Mouse (Mus musculus) liver, embryonic 15.5 days (tissue): ENCODE data around the gene Pcnx. TPM values are rescaled to one million over a fixed set of nuclear protein-coding genes. Genes with fewer than 3 reads are reported as not detected.

Experiments
- ATAC-seq: fragments of 200-750 bp; cut with Nextera tagmentation; 2 replicates; pipeline ENCODE4 v1.8.0; 2017; ENCODE audit warnings: moderate number of reproducible peaks, mild to moderate bottlenecking, moderate library complexity; ENCODE audit not compliant: insufficient read depth
- H3K27ac ChIP-seq: fragments of 300-500 bp; sonication (generic); replicated peaks from 2 replicates; pipeline ENCODE4 v1.5.1; 2015; ENCODE audit warnings: mild to moderate bottlenecking, inconsistent platforms
- H3K27me3 ChIP-seq: fragments of 300-500 bp; sonication (generic); 2 replicates; pipeline ENCODE4 v1.6.1; 2015; ENCODE audit warnings: mild to moderate bottlenecking, inconsistent platforms
- H3K36me3 ChIP-seq: fragments of 300-500 bp; sonication (generic); replicated peaks from 2 replicates; pipeline ENCODE4 v1.6.1; 2015; ENCODE audit warnings: moderate library complexity, mild to moderate bottlenecking, inconsistent platforms
- H3K4me1 ChIP-seq: fragments of 300-500 bp; sonication (generic); replicated peaks from 2 replicates; pipeline ENCODE4 v1.6.1; 2015; ENCODE audit warnings: inconsistent platforms
- H3K4me2 ChIP-seq: fragments of 300-500 bp; sonication (generic); 2 replicates; pipeline ENCODE4 v1.6.1; 2015; ENCODE audit warnings: moderate library complexity, mild to moderate bottlenecking, inconsistent platforms
- H3K4me3 ChIP-seq: fragments of 300-500 bp; sonication (generic); replicated peaks from 2 replicates; pipeline ENCODE4 v1.5.1; 2015; ENCODE audit warnings: mild to moderate bottlenecking, inconsistent platforms
- H3K9ac ChIP-seq: fragments of 300-500 bp; sonication (generic); 2 replicates; pipeline ENCODE4 v1.6.1; 2015; ENCODE audit warnings: moderate library complexity, mild to moderate bottlenecking, inconsistent platforms
- H3K9me3 ChIP-seq: fragments of 300-500 bp; sonication (generic); replicated peaks from 2 replicates; pipeline ENCODE4 v1.6.1; 2016; ENCODE audit warnings: inconsistent platforms
- WGBS: fragments of 180-500 bp; shearing (Covaris S2); methylation state at CpG from one replicate; pipeline ENCODE4 v1.1.7; 2015; ENCODE audit warnings: mixed read lengths; ENCODE audit not compliant: insufficient replicate concordance; 5-methylcytosine and 5-hydroxymethylcytosine counted together
- polyA plus RNA-seq: library from polyadenylated mRNA; unstranded; fragments of >200 nt; fragmentation: Nextera tagmentation; extraction: Ambion mirVana; gene quantifications from 2 replicates; pipeline ENCODE4 v1.2.1, GENCODE M21; 2015

Pcnx gene
- polyA plus RNA-seq, 1 experiment from 2014 or later = 1.3 TPM

GRCm38 (mm10) chr12:81869205-81869940 lies 9.6 kb downstream of the Pcnx start:
- no peak overlapping the region for H3K4me2 ChIP-seq
- WGBS = 35% methylated on average over 3 of the region's 3 CpGs
- no peak for ATAC-seq
- no peak overlapping the region for H3K4me3 ChIP-seq
- no peaks in the 10 kb centered on the region; the same call in 1 of the 2 replicates for H3K4me1 ChIP-seq
- no peaks in the 10 kb centered on the region for H3K9me3 ChIP-seq
- no peak overlapping the region for H3K27ac ChIP-seq
- no peak overlapping the region for H3K9ac ChIP-seq
- H3K36me3 ChIP-seq = no peaks in the 10 kb centered on the region
- H3K27me3 ChIP-seq = no peaks in the 10 kb centered on the region

- Histone ChIP-seq H3K27me3 (no peaks in the 10 kb centered on the region), H3K4me1 (no peaks in the 10 kb centered on the region; the same call in 1 of the 2 replicates), H3K36me3 (no peaks in the 10 kb centered on the region), H3K4me2 (no peak overlapping the region), H3K9ac (no peak overlapping the region), H3K27ac (no peak overlapping the region), H3K9me3 (no peaks in the 10 kb centered on the region), H3K4me3 (no peak overlapping the region)
- no peak for ATAC-seq
- 66% methylated on average over 4 of the region's 4 CpGs for WGBS
Observed at GRCm38 (mm10) chr12:81873345-81873744, 13.5 kb downstream of the Pcnx start.

- 82% methylated on average over 3 of the region's 3 CpGs for WGBS
- Histone ChIP-seq H3K27ac (no peak overlapping the region), H3K9me3 (no peaks in the 10 kb centered on the region), H3K4me1 (no peaks in the 10 kb centered on the region), H3K36me3 (no peaks in the 10 kb centered on the region), H3K9ac (no peak overlapping the region), H3K4me2 (no peak overlapping the region), H3K27me3 (no peaks in the 10 kb centered on the region), H3K4me3 (no peak overlapping the region)
- ATAC-seq = no peak
Observed at GRCm38 (mm10) chr12:81880161-81880560, 20.3 kb downstream of the Pcnx start.

GRCm38 (mm10) chr12:81883255-81884106 lies 23.7 kb downstream of the Pcnx start:
- no peaks in the 10 kb centered on the region for H3K27me3 ChIP-seq
- H3K4me2 ChIP-seq = no peak overlapping the region
- no peaks in the 10 kb centered on the region for H3K9me3 ChIP-seq
- no peak overlapping the region for H3K4me3 ChIP-seq
- H3K9ac ChIP-seq = no peak overlapping the region
- 61% methylated on average over 11 of the region's 11 CpGs for WGBS
- no peaks in the 10 kb centered on the region for H3K36me3 ChIP-seq
- no peaks in the 10 kb centered on the region for H3K4me1 ChIP-seq
- ATAC-seq = no peak
- H3K27ac ChIP-seq = no peak overlapping the region

GRCm38 (mm10) chr12:81884107-81884398 lies 24.2 kb downstream of the Pcnx start:
- Histone ChIP-seq H3K27me3 (no peaks in the 10 kb centered on the region), H3K27ac (no peak overlapping the region), H3K4me2 (no peak overlapping the region), H3K4me3 (no peak overlapping the region), H3K4me1 (no peaks in the 10 kb centered on the region), H3K9ac (no peak overlapping the region), H3K9me3 (no peaks in the 10 kb centered on the region), H3K36me3 (no peaks in the 10 kb centered on the region)
- ATAC-seq = no peak
- WGBS = 50% methylated on average over 3 of the region's 3 CpGs

GRCm38 (mm10) chr12:81884983-81885382 lies 25.2 kb downstream of the Pcnx start:
- no peak for ATAC-seq
- 53% methylated on average over 5 of the region's 5 CpGs for WGBS

GRCm38 (mm10) chr12:81885982-81886381 lies 26.2 kb downstream of the Pcnx start:
- H3K4me1 ChIP-seq = no peaks in the 10 kb centered on the region

More at GRCm38 (mm10) chr12:81884983-81885382, 25.2 kb downstream of the Pcnx start:
- Histone ChIP-seq H3K4me2 (no peak overlapping the region), H3K9ac (no peak overlapping the region), H3K9me3 (no peaks in the 10 kb centered on the region), H3K36me3 (no peaks in the 10 kb centered on the region), H3K27ac (no peak overlapping the region), H3K27me3 (no peaks in the 10 kb centered on the region), H3K4me1 (no peaks in the 10 kb centered on the region), H3K4me3 (no peak overlapping the region)

GRCm38 (mm10) chr12:81888954-81889353 lies 29.1 kb downstream of the Pcnx start:
- Histone ChIP-seq H3K4me1 (no peaks in the 10 kb centered on the region), H3K27ac (no peak overlapping the region), H3K9me3 (no peaks in the 10 kb centered on the region), H3K36me3 (no peaks in the 10 kb centered on the region), H3K9ac (no peak overlapping the region), H3K4me2 (no peak overlapping the region), H3K27me3 (no peaks in the 10 kb centered on the region), H3K4me3 (no peak overlapping the region)
- 69% methylated on average over 5 of the region's 5 CpGs for WGBS
- ATAC-seq = no peak

More at GRCm38 (mm10) chr12:81885982-81886381, 26.2 kb downstream of the Pcnx start:
- ATAC-seq = no peak
- Histone ChIP-seq H3K36me3 (no peaks in the 10 kb centered on the region), H3K9me3 (no peaks in the 10 kb centered on the region), H3K4me3 (no peak overlapping the region), H3K27me3 (no peaks in the 10 kb centered on the region), H3K27ac (no peak overlapping the region), H3K9ac (no peak overlapping the region), H3K4me2 (no peak overlapping the region)
- 41% methylated on average over 4 of the region's 4 CpGs for WGBS

GRCm38 (mm10) chr12:81891946-81892345 lies 32.1 kb downstream of the Pcnx start:
- Histone ChIP-seq H3K9me3 (no peaks in the 10 kb centered on the region), H3K27me3 (no peaks in the 10 kb centered on the region), H3K9ac (no peak overlapping the region), H3K4me2 (no peak overlapping the region), H3K4me1 (no peaks in the 10 kb centered on the region), H3K27ac (no peak overlapping the region), H3K4me3 (no peak overlapping the region), H3K36me3 (no peaks in the 10 kb centered on the region)
- WGBS = 45% methylated on average over 1 of the region's 1 CpGs
- ATAC-seq = no peak

GRCm38 (mm10) chr12:81894311-81894710 lies 34.5 kb downstream of the Pcnx start:
- Histone ChIP-seq H3K36me3 (no peaks in the 10 kb centered on the region), H3K4me1 (no peaks in the 10 kb centered on the region), H3K4me3 (no peak overlapping the region), H3K9ac (no peak overlapping the region), H3K9me3 (no peaks in the 10 kb centered on the region), H3K27ac (no peak overlapping the region), H3K4me2 (no peak overlapping the region), H3K27me3 (no peaks in the 10 kb centered on the region)
- no peak for ATAC-seq
- WGBS = 64% methylated on average over 5 of the region's 5 CpGs

GRCm38 (mm10) chr12:81895986-81896385 lies 36.2 kb downstream of the Pcnx start:
- Histone ChIP-seq H3K9ac (no peak overlapping the region), H3K9me3 (no peaks in the 10 kb centered on the region), H3K27ac (no peak overlapping the region), H3K4me3 (no peak overlapping the region), H3K4me1 (no peaks in the 10 kb centered on the region), H3K36me3 (no peaks in the 10 kb centered on the region), H3K27me3 (no peaks in the 10 kb centered on the region), H3K4me2 (no peak overlapping the region)
- 68% methylated on average over 6 of the region's 6 CpGs for whole genome bisulfite sequencing
- no peak for ATAC-seq
